Mouse (Mus musculus) liver, postnatal 0 days (tissue): ENCODE data around the gene Gucy2d. TPM values are rescaled to one million over a fixed set of nuclear protein-coding genes. Genes with fewer than 3 reads are reported as not detected.
A peak's percentile ranks its signal among the peaks of the same experiment; 100 is the strongest.

Experiments used
- ATAC-seq: fragments of 200-750 bp; cut with Nextera tagmentation; 2 replicates; pipeline ENCODE4 v1.8.0; 2017; ENCODE audit warnings: mild to moderate bottlenecking, moderate library complexity
- DNase-seq: peaks from one replicate; pipeline ENCODE4 v3.0.0-alpha.2; 2016
- H3K27ac ChIP-seq: fragments of 300-500 bp; sonication (generic); 2 replicates; pipeline ENCODE4 v1.5.1; 2014; ENCODE audit warnings: antibody characterized with exemption, moderate library complexity, mild to moderate bottlenecking, low read depth
- H3K27me3 ChIP-seq: fragments of 300-500 bp; sonication (generic); 2 replicates; pipeline ENCODE4 v1.6.1; 2014; ENCODE audit warnings: low read length, control low read depth, mixed read lengths; ENCODE audit not compliant: insufficient read depth
- H3K36me3 ChIP-seq: fragments of 300-500 bp; sonication (generic); replicated peaks from 2 replicates; pipeline ENCODE4 v1.6.1; 2014; ENCODE audit warnings: mild to moderate bottlenecking, control low read depth, low read length, moderate library complexity, mixed read lengths; ENCODE audit not compliant: insufficient read depth
- H3K4me1 ChIP-seq: fragments of 300-500 bp; sonication (generic); 2 replicates; pipeline ENCODE4 v1.6.1; 2014; ENCODE audit warnings: antibody characterized with exemption, mild to moderate bottlenecking, control low read depth; ENCODE audit not compliant: insufficient read depth
- H3K4me2 ChIP-seq: fragments of 300-500 bp; sonication (generic); 2 replicates; pipeline ENCODE4 v1.6.1; 2014; ENCODE audit warnings: low read depth, mild to moderate bottlenecking, low read length, moderate library complexity, mixed read lengths
- H3K4me3 ChIP-seq: fragments of 300-500 bp; sonication (generic); 2 replicates; pipeline ENCODE4 v1.5.1; 2014; ENCODE audit warnings: low read depth, low read length
- H3K9ac ChIP-seq: fragments of 300-500 bp; sonication (generic); replicated peaks from 2 replicates; pipeline ENCODE4 v1.6.1; 2014; ENCODE audit warnings: mild to moderate bottlenecking, moderate library complexity
- H3K9me3 ChIP-seq: fragments of 300-500 bp; sonication (generic); 2 replicates; pipeline ENCODE4 v1.6.1; 2016; ENCODE audit warnings: mild to moderate bottlenecking, control low read depth, low read length, mixed read lengths
- CTCF ChIP-seq: sonication (generic); IDR thresholded peaks from 2 replicates; pipeline ENCODE4 v1.5.1; 2016; ENCODE audit warnings: antibody characterized with exemption, low read depth
- EP300 ChIP-seq: IDR thresholded peaks from 2 replicates; pipeline ENCODE4 v1.6.1; 2016; ENCODE audit warnings: antibody characterized with exemption, low read depth, mild to moderate bottlenecking
- WGBS: fragments of 180-500 bp; shearing (Covaris S2); extraction: QIAGEN DNeasy Blood & Tissue Kit; methylation state at CpG from one replicate; pipeline ENCODE4 v1.1.7; 2014; ENCODE audit not compliant: insufficient replicate concordance; 5-methylcytosine and 5-hydroxymethylcytosine counted together
- polyA plus RNA-seq: library from polyadenylated mRNA; unstranded; fragments of >200 nt; fragmentation: Nextera tagmentation; extraction: Ambion mirVana; gene quantifications from 2 replicates; pipeline ENCODE4 v1.2.1, GENCODE M21; 2015

The Gucy2d gene
- polyA plus RNA-seq, 1 experiment from 2014 or later: not detected

DNA sequence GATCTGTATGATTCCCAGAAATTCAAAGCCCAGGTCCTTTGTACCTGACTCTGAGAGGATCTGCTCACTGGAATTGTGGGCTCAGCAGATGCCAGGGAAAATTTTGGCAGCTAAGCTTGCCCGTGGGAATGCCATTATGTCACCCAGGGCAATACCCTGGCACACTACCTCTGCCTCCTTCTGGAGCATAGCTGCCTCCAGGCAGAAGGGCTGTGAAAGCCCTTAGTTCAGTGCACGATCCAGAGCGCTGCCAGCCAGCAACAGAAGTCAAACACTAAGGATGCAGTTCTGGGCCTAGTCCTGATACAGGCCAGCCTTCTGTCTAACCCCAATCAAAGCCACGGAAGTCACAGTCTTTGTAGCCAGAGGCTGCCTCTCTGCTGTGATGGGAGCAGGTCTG is 36.2 kb upstream of the Gucy2d start:
- 70% methylated on average over 4 of the region's 4 CpGs for WGBS
- no peaks in the 10 kb centered on the region for H3K36me3 ChIP-seq
- H3K9me3 ChIP-seq: no peaks in the 10 kb centered on the region
- H3K27ac ChIP-seq: no peak overlapping the region
- DNase-seq: no peak
- ATAC-seq: no peak
- TF ChIP-seq EP300 (no peak), CTCF (no peak)
- no peak overlapping the region for H3K4me3 ChIP-seq
- no peaks in the 10 kb centered on the region for H3K4me1 ChIP-seq
- no peak overlapping the region for H3K4me2 ChIP-seq
- H3K9ac ChIP-seq: no peak overlapping the region
- H3K27me3 ChIP-seq: no peaks in the 10 kb centered on the region

DNA sequence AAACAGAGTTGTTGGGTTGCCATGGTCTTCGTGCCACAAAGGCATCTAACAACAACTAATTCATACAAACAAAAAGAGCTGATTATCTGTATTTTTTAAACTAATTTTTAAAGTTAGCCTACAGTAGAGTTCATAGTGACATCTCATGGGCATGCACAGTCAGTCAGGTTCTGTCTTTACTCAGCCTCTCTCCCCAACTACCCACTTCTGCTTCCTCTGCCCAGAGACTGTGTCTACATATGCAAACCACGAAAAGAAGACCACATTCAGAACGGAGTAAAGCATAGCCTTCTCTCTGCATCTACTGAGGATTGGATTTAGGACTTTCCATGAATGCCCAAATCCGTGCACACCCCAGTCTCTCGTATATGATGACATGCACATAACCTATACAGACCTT is 32.6 kb upstream of the Gucy2d start:
- Histone ChIP-seq H3K4me2 (no peak overlapping the region), H3K4me1 (no peaks in the 10 kb centered on the region), H3K9me3 (no peaks in the 10 kb centered on the region), H3K4me3 (no peak overlapping the region), H3K9ac (no peak overlapping the region), H3K27me3 (no peaks in the 10 kb centered on the region), H3K27ac (no peak overlapping the region), H3K36me3 (no peaks in the 10 kb centered on the region)
- ATAC-seq (no peak), DNase-seq (no peak)
- TF ChIP-seq EP300 (no peak), CTCF (no peak)
- WGBS: 52% methylated on average over 5 of the region's 5 CpGs

- WGBS: 69% methylated on average over 4 of the region's 4 CpGs
- DNase-seq (no peak), ATAC-seq (peak; percentile 53)
- H3K27me3 ChIP-seq: no peaks in the 10 kb centered on the region
- no peak overlapping the region for H3K9ac ChIP-seq
- no peak overlapping the region for H3K27ac ChIP-seq
- peaks cover 14% of the 10 kb centered on the region; the same call in 1 of the 2 replicates for H3K4me1 ChIP-seq
- H3K9me3 ChIP-seq: no peaks in the 10 kb centered on the region
- TF ChIP-seq EP300 (no peak), CTCF (no peak)
- no peak overlapping the region for H3K4me3 ChIP-seq
- no peaks in the 10 kb centered on the region for H3K36me3 ChIP-seq
- no peak overlapping the region for H3K4me2 ChIP-seq
Observed at GRCm38 (mm10) chr7:98413115-98413514, 27.1 kb upstream of the Gucy2d start.

DNA sequence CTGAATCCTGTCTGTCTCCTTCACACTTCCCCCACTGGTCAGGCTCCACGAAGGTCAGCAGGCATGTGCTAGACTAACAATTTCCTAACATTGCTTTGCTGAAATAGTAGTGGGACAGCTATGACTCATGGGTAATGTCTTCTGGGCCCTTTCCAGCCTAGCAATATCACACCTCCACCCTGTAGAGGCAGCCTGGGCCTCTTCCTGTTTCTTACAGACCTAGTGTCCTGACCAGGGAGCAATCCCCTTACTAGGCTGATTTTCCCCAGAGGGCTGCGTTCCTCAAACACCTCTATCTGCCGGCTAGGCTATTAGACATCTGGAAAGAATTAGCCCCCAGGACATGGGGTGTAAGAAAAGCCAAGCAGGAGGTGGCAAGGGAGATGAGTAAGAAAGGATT is 24.7 kb upstream of the Gucy2d start:
- Histone ChIP-seq H3K9ac (no peak overlapping the region), H3K4me1 (peaks cover 24% of the 10 kb centered on the region), H3K27me3 (no peaks in the 10 kb centered on the region), H3K36me3 (no peaks in the 10 kb centered on the region), H3K4me2 (no peak overlapping the region), H3K4me3 (no peak overlapping the region), H3K27ac (no peak overlapping the region), H3K9me3 (no peaks in the 10 kb centered on the region)
- TF ChIP-seq EP300 (peak; percentile 11; the same call in 1 of the 2 replicates), CTCF (no peak)
- DNase-seq: peak; percentile 32
- peak; percentile 52 for ATAC-seq
- 20% methylated on average over 3 of the region's 3 CpGs for WGBS

- Histone ChIP-seq H3K27me3 (no peaks in the 10 kb centered on the region), H3K9ac (no peak overlapping the region), H3K4me1 (peaks cover 24% of the 10 kb centered on the region), H3K36me3 (no peaks in the 10 kb centered on the region), H3K27ac (no peak overlapping the region), H3K9me3 (no peaks in the 10 kb centered on the region), H3K4me2 (no peak overlapping the region), H3K4me3 (no peak overlapping the region)
- 62% methylated on average over 4 of the region's 4 CpGs for WGBS
- DNase-seq: no peak
- ATAC-seq: no peak
- TF ChIP-seq EP300: no peak
- TF ChIP-seq CTCF: no peak
Observed at GRCm38 (mm10) chr7:98416020-98416419, 24.2 kb upstream of the Gucy2d start.

DNA sequence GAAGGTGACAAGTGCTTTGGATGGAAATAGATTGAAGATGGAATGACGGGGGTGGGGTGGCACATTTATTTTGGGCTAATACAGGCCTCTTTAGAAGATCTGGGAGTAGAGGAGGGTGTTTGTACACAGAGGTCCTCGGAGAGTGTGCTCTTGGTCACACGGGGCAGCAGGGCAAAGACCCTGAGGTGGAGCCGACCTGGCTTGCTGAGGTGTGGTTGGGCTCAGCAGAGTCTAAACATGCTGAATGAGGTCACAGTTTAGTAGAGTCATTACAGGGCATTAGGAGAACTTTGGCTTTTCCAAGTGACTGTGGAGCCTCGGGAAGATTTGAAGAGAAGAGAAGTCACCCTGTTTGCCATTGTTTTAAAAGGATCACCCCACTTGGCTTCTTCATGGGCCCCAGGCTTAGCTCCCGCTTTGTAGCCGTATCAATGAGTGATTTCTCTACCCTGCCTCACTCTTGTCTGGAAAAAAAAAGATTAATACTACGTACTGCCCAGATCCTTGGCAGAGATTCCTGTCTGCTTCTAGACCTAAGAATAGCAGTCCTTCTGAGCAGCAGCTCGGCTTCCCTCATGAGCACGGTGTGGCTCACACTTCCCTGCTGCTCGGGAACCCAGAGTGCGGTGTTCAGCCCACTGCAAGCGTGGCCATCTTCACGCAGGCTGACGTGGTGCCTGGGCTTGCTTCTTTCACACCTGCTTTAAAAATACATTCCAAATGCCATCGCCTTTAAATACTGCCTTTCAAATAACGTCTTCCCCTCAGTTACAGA is 22.0 kb upstream of the Gucy2d start:
- ATAC-seq (peak; percentile 83), DNase-seq (peak; percentile 31)
- Histone ChIP-seq H3K27me3 (no peaks in the 10 kb centered on the region), H3K4me2 (no peak overlapping the region), H3K9me3 (no peaks in the 10 kb centered on the region), H3K4me3 (no peak overlapping the region), H3K36me3 (no peaks in the 10 kb centered on the region), H3K9ac (no peak overlapping the region), H3K4me1 (peaks cover 23% of the 10 kb centered on the region), H3K27ac (peak overlapping the region; percentile 60)
- WGBS: 69% methylated on average over 17 of the region's 17 CpGs
- TF ChIP-seq EP300: peak; percentile 26; the same call in 1 of the 2 replicates
- no peak for TF ChIP-seq CTCF
